Mouse (Mus musculus): Measurements from ENCODE around the gene Rwdd3. TPM values are rescaled to one million over a fixed set of nuclear protein-coding genes. Genes with fewer than 3 reads are reported as not detected.

Rwdd3 gene
- polyA plus RNA-seq (2017; shearing (Covaris generic)): 6.5 TPM

GRCm38 (mm10) chr3:121171243-121171871, at the start of gene Rwdd3:
TSS of gene Rwdd3 (minus strand) at chr3:121171695.

Other genes starting within 250 kb of the Rwdd3 start
- gene Tmem56, start 111.4 kb upstream of the Rwdd3 start, polyA plus RNA-seq (2017; shearing (Covaris generic)): not detected
- 9.9 TPM for gene Alg14, start 120.1 kb upstream of the Rwdd3 start, polyA plus RNA-seq (2017; shearing (Covaris generic))

Measured in naive thymus-derived CD4-positive, alpha-beta T cell, adult 5 months (primary cell).